Mouse (Mus musculus): Measurements from ENCODE around the gene Rab14. TPM values are rescaled to one million over a fixed set of nuclear protein-coding genes. Genes with fewer than 3 reads are reported as not detected.

Rab14 gene
- polyA plus RNA-seq, 1 experiment: 166 TPM

DNA sequence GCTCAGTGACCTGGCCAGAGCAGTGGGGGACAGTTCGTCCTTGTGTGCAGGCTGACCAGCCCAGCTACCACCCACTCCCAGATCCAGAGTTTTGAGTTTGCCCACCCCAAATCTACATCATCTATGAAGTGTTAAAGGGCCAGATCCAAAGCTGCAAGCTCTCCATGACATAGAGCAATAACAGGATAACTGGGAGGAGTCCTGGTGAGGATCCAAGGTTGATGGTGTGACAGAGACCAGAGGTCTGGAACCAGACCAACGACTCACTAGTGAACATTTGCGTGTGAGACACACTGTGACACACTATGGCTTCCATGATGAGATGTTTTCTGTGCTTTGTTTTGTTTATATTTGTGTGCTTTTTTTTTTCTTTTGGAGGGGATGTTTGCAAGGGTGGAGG lies 7.1 kb upstream of the Rab14 start:
- no peak overlapping the region for H3K27ac ChIP-seq (ENCODE audit: insufficient read depth, low read length)
- no peak overlapping the region for H3K4me3 ChIP-seq (ENCODE audit: insufficient read depth, low read length)
- TF ChIP-seq CTCF (IDR thresholded peaks at IDR 0.05; ENCODE audit: extremely low read depth, insufficient read depth, low read length) (no peak), POLR2A (IDR thresholded peaks at IDR 0.05; ENCODE audit: extremely low read depth, insufficient read depth, low read length) (no peak)
- H3K4me1 ChIP-seq (ENCODE audit: control insufficient read depth, insufficient read depth, low read length): no peaks in the 10 kb centered on the region

DNA sequence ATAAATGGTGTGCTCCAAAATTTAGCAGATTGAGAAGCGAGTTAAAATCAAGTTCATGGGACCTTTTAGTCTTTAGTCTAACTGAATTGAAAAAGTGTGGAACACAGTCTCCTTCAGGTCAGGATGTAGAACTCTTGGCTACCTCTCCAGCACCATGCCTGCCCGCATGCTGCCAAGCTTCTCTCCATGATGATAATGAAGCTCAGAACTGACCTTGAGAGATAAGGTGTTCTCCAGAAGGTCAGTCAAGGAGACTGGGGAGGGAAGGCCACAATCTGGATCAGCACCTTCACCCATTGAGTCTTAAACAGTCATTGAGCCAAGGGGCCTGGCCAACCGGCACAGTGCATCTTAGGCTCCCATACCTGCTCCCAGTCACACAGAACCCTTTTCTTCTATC lies 5.8 kb upstream of the Rab14 start:
- Histone ChIP-seq H3K27ac (ENCODE audit: insufficient read depth, low read length) (no peak overlapping the region), H3K4me3 (ENCODE audit: insufficient read depth, low read length) (no peak overlapping the region), H3K4me1 (ENCODE audit: control insufficient read depth, insufficient read depth, low read length) (no peaks in the 10 kb centered on the region)
- TF ChIP-seq CTCF (IDR thresholded peaks at IDR 0.05; ENCODE audit: extremely low read depth, insufficient read depth, low read length): no peak
- TF ChIP-seq POLR2A (IDR thresholded peaks at IDR 0.05; ENCODE audit: extremely low read depth, insufficient read depth, low read length): no peak

DNA sequence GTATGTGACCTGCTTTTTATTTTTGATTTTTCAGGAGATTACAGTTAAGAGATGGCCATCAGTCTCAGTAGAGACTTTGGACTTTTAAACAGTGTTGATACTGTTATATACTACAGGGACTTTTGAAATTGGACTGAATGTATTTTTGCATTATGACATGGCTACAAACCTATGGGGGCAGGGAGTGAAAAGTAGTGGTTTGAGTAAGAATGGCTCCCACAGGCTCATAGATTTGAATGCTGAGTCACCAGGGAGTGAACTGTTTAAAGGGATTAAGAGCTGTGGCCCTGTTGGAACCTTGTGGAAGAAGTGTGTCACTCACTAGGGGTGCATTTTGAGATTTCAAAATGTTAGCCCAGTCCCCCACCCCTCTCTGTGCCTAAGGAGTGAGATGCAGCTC lies 2.8 kb upstream of the Rab14 start:
- TF ChIP-seq POLR2A (IDR thresholded peaks at IDR 0.05; ENCODE audit: extremely low read depth, insufficient read depth, low read length): no peak
- no peak for TF ChIP-seq CTCF (IDR thresholded peaks at IDR 0.05; ENCODE audit: extremely low read depth, insufficient read depth, low read length)
- Histone ChIP-seq H3K4me3 (ENCODE audit: insufficient read depth, low read length) (no peak overlapping the region), H3K4me1 (ENCODE audit: control insufficient read depth, insufficient read depth, low read length) (peaks cover 4% of the 10 kb centered on the region; the same call in 1 of the 2 replicates), H3K27ac (ENCODE audit: insufficient read depth, low read length) (no peak overlapping the region)

DNA sequence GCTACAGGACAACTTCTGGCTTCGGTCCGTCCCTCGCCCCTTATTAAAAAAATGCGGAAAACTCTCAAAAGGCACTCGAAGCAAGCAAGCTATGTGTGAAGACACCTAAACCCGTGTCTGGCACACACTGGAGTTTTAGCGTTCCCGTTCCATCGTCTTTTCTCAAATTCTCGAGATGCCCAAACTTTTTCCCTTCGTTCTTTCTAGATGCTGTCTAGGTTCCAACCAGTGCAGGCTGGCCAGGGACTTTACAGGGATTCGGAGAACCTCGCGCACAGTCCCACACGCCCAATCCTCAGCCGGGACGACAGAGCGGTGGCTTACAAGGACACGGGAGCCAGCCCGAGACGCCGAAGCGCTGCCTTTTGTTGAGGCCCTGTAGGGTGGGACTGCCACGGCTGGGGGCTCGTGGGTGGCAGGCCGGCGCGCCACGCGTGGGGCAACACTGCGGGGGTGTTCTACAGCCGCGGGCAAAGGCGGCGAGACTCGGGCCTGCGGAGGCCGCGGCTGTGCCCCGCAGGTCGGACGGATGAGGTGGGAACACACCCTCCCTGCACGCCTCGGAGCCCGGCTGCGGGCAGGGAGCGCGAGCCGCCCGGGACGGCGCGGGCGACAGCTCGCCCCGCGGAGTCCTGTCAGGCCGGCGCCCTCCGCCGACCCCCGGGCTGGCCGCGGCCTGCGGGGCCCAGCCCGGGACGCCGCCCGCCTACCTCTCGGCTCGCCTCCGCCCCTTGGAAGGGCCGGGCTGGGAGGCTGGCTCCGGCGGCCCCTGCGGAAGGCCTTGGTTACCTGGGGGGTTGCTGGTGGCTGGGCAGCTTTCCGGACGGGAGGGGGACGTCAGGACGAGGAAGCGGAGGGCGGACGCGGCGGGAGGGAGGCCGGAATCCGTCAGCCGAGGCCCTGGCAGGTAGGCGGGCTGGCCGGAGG lies 686 bp downstream of the Rab14 start:
- TF ChIP-seq POLR2A (IDR thresholded peaks at IDR 0.05; ENCODE audit: extremely low read depth, insufficient read depth, low read length): no peak
- no peak for TF ChIP-seq CTCF (IDR thresholded peaks at IDR 0.05; ENCODE audit: extremely low read depth, insufficient read depth, low read length)
- Histone ChIP-seq H3K4me1 (ENCODE audit: control insufficient read depth, insufficient read depth, low read length) (peaks cover 6% of the 10 kb centered on the region), H3K27ac (ENCODE audit: insufficient read depth, low read length) (peak overlapping the region; percentile 94), H3K4me3 (ENCODE audit: insufficient read depth, low read length) (peak overlapping the region; percentile 38)

DNA sequence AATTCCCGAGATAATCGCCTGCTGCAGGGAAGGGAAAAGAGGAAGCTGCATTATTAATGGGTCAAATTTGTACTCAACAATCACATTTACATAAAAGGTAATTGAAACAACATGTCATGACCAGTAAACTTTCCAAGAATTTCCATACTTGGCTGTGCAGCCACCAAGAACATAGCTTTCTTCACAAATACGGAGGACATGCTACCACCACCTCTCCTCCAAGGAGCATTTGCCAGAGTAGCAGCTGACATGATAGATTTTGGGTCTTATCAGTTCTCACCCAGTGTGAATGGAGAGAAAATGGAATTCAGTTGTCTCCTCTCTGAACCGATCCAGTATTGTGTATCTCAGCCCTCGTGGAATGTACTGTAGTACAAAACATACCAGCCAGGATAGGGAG lies 1.4 kb downstream of the Rab14 start:
- Histone ChIP-seq H3K4me3 (ENCODE audit: insufficient read depth, low read length) (peak overlapping the region; percentile 38), H3K4me1 (ENCODE audit: control insufficient read depth, insufficient read depth, low read length) (peaks cover 6% of the 10 kb centered on the region), H3K27ac (ENCODE audit: insufficient read depth, low read length) (no peak overlapping the region)
- no peak for TF ChIP-seq CTCF (IDR thresholded peaks at IDR 0.05; ENCODE audit: extremely low read depth, insufficient read depth, low read length)
- no peak for TF ChIP-seq POLR2A (IDR thresholded peaks at IDR 0.05; ENCODE audit: extremely low read depth, insufficient read depth, low read length)

DNA sequence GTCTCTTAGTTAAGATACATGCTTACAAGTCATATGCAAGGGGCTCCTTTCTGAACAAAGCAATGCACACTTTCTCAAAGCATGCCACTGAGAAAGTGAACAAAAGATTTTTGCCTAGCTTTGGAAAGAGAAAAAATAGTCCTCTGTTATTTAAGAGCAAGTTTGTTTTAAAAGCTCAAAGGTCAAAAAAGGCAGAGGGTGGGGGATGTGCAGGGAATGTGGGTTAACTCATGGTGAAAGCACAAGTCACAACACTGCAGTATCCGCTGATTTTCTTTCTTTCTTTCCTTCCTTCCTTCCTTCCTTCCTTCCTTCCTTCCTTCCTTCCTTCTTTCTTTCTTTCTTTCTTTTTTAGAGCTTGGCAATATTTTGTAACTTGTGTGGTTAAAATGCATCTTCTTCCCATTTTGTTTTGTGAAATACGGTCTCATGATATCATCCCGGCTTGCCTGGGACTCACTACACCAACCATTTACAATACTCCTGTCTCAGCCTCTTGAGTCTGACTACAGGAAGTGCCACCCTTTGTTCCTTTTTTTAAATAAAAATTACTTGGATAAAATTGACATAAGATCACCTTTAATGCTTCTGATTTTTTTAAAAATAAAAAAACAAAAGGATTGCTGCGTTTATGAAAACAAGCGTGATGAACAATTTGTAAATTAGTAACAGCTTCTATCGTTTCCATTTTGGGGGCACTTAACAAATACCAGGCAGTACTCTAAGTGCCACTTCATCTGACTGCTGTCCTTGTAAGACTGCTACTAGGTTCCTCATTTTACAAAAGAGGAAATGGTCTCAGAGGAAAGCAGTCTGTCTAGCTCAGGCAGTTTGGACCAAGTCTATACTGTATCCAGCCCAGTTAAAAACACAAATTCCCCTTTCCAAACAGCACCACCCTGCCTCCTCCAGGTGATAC lies 5.0 kb downstream of the Rab14 start:
- Histone ChIP-seq H3K27ac (ENCODE audit: insufficient read depth, low read length) (no peak overlapping the region), H3K4me1 (ENCODE audit: control insufficient read depth, insufficient read depth, low read length) (peaks cover 6% of the 10 kb centered on the region), H3K4me3 (ENCODE audit: insufficient read depth, low read length) (no peak overlapping the region)
- no peak for TF ChIP-seq POLR2A (IDR thresholded peaks at IDR 0.05; ENCODE audit: extremely low read depth, insufficient read depth, low read length)
- TF ChIP-seq CTCF (IDR thresholded peaks at IDR 0.05; ENCODE audit: extremely low read depth, insufficient read depth, low read length): no peak

DNA sequence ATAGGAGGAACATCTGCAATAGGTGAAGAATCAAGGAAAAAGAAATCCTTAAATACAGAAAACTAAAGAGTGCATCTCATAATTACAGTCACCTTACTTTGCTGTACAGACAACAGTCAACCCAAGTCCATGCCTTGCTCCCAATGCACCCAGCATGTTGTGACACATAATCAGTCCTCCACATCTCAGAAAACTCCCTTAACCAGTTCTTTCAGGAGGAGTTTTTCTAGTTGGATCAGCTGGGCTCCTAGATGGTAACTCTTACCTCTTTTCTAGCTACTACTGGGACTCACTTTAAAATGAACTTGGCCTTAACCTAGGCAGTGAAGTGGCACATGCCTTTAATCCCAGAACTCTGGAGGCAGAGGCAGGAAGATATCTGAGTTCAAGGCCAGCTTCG lies 6.9 kb downstream of the Rab14 start:
- no peak overlapping the region for H3K4me3 ChIP-seq (ENCODE audit: insufficient read depth, low read length)
- H3K27ac ChIP-seq (ENCODE audit: insufficient read depth, low read length): no peak overlapping the region
- peaks cover 2% of the 10 kb centered on the region for H3K4me1 ChIP-seq (ENCODE audit: control insufficient read depth, insufficient read depth, low read length)
- TF ChIP-seq POLR2A (IDR thresholded peaks at IDR 0.05; ENCODE audit: extremely low read depth, insufficient read depth, low read length) (no peak), CTCF (IDR thresholded peaks at IDR 0.05; ENCODE audit: extremely low read depth, insufficient read depth, low read length) (no peak)

DNA sequence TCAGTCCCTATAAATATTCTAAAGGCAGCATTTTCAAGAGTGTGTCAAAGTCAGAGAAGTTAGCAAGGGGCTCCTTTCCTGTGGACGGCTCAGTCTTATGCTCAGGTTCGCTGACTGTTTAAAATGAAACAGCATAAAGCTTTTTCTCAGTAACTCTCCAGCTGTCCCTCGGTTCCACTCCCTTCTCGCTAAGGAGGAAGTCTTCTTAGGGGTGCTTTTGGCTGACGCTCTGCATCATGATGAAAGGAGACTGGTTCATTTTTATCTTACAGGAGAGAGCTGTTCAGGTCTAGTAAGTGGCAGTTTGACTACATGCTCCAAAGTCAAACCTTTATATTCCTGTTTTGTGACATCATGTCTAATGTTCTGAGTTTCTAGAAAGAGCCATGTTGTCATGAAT lies 12.0 kb downstream of the Rab14 start:
- H3K4me1 ChIP-seq (ENCODE audit: control insufficient read depth, insufficient read depth, low read length): peaks cover 2% of the 10 kb centered on the region; the same call in 1 of the 2 replicates
- no peak for TF ChIP-seq POLR2A (IDR thresholded peaks at IDR 0.05; ENCODE audit: extremely low read depth, insufficient read depth, low read length)
- no peak for TF ChIP-seq CTCF (IDR thresholded peaks at IDR 0.05; ENCODE audit: extremely low read depth, insufficient read depth, low read length)
- H3K27ac ChIP-seq (ENCODE audit: insufficient read depth, low read length): no peak overlapping the region
- no peak overlapping the region for H3K4me3 ChIP-seq (ENCODE audit: insufficient read depth, low read length)

DNA sequence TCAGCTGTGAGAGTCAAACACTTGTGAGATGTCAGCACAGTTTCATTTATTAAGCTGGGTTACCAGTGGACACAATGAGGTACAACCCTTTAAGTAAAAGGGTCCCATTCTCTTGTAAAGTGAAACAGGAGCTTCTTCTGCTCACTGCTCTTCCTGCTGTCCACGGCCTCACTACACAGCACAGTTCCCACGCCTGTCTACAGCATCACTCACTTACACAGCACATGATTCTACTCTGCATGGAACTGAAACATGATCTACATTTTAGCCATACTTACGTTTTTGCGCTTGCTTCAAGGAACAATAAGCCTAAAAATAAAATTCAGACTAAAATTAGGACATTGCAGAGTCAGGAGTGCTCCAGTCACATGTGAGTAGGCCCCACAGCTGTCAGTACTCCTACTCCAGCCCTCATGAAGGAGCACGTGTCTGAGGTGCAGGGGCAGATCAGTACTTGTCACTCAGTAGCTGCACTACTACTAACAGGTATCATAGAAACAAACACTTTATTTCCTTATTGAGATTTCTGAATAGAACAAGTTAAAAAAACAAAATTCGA lies 17.7 kb downstream of the Rab14 start:
- TF ChIP-seq CTCF (IDR thresholded peaks at IDR 0.05; ENCODE audit: extremely low read depth, insufficient read depth, low read length) (no peak), POLR2A (IDR thresholded peaks at IDR 0.05; ENCODE audit: extremely low read depth, insufficient read depth, low read length) (no peak)
- Histone ChIP-seq H3K27ac (ENCODE audit: insufficient read depth, low read length) (no peak overlapping the region), H3K4me1 (ENCODE audit: control insufficient read depth, insufficient read depth, low read length) (peaks cover 5% of the 10 kb centered on the region; the same call in 1 of the 2 replicates), H3K4me3 (ENCODE audit: insufficient read depth, low read length) (no peak overlapping the region)
